33 mouse cellular contexts compared by ENCODE assay signal in genomic region chr6:125031604-125032003, GRCm38 (mm10). TPM values are rescaled to one million over a fixed set of nuclear protein-coding genes. Genes with fewer than 3 reads are reported as not detected.
A peak's percentile ranks its signal among the peaks of the same experiment; 100 is the strongest.
DNase-seq lines count a peak whose midpoint lies in the region; ATAC-seq and TF ChIP-seq lines count a peak whose summit lies in the region.
"Had no signal": no experiment of that assay in that cellular context is flagged by ENCODE, and none has a peak within 500 bp of the region (broad histone marks: within the 10 kb centered on the region; RNA-seq: fewer than 3 reads in every experiment).

No protein-coding gene starts in this region.

- H3K4me1 ChIP-seq in heart, embryonic 15.5 days (replicated peaks), result no peaks in the 10 kb centered on the region
- no peaks in the 10 kb centered on the region for H3K4me1 ChIP-seq in kidney, embryonic 16.5 days (ENCODE audit: insufficient read depth, low read length)
- H3K4me1 ChIP-seq in kidney, adult 2 months (ENCODE audit: control insufficient read depth, insufficient read depth, low read length), result no peaks in the 10 kb centered on the region
- peaks cover 17% of the 10 kb centered on the region for H3K4me1 ChIP-seq in E14TG2a.4 (replicated peaks; ENCODE audit: low read depth, low read length)
- H3K4me1 ChIP-seq: heart, embryonic 13.5 days; hindbrain, embryonic 13.5 days had no signal

- no peak overlapping the region for H3K4me3 ChIP-seq in heart, embryonic 15.5 days
- H3K4me3 ChIP-seq in kidney, embryonic 16.5 days (ENCODE audit: low read length), result no peak overlapping the region
- H3K4me3 ChIP-seq in kidney, adult 2 months (ENCODE audit: insufficient read depth, low read depth, low read length), result no peak overlapping the region
- H3K4me3 ChIP-seq in E14TG2a.4 (replicated peaks; ENCODE audit: low read length), result peak overlapping the region; percentile 50
- H3K4me3 ChIP-seq: heart, embryonic 13.5 days; hindbrain, embryonic 13.5 days; myocyte had no signal

- DNase-seq in heart, postnatal 25 days (ENCODE audit: low spot score), result no peak
- DNase-seq in kidney, adult 2 months, result no peak
- peak; percentile 46 for DNase-seq in ZHBTc4 (ENCODE audit: low read depth, low spot score)
- DNase-seq in thymus, postnatal 14 days, result no peak
- DNase-seq: adrenal gland, adult 8-10 months; cerebellum, adult 2 months; cerebellum, postnatal 14 days; gastrocnemius, postnatal 25 days; heart, adult 18-20 months; heart, postnatal 14 days; kidney, adult 9 months; kidney, postnatal 36 days; layer of hippocampus, adult 9-11 months; liver; lung, adult 2 months; lung, postnatal 10 days; right cerebral cortex, adult 18-20 months; spleen, adult 18-20 months; thymus, adult 2 months; thymus, postnatal 4 days had no signal

- no peak for TF ChIP-seq POLR2A in kidney, adult 2 months (IDR thresholded peaks at IDR 0.05; ENCODE audit: low read depth, low read length)

- H3K9ac ChIP-seq in heart, embryonic 15.5 days, result no peak overlapping the region
- no peak overlapping the region for H3K9ac ChIP-seq in kidney, embryonic 16.5 days (replicated peaks; ENCODE audit: low read length)
- H3K9ac ChIP-seq: heart, embryonic 13.5 days; hindbrain, embryonic 13.5 days; liver, embryonic 14.5 days had no signal

- 0 out of 2 replicates have a peak, but pooled peaks have one; percentile 39 for ATAC-seq in heart, embryonic 15.5 days (replicated peaks; ENCODE audit: insufficient number of reproducible peaks, insufficient read depth, low FRiP score, low read depth)
- 0 out of 2 replicates have a peak, but pooled peaks have one; percentile 23 for ATAC-seq in kidney, embryonic 16.5 days (ENCODE audit: low FRiP score, low TSS enrichment)
- no peak for ATAC-seq in erythroid progenitor cell, adult 5-6 weeks (replicated peaks; ENCODE audit: low FRiP score, poor library complexity, severe bottlenecking)
- ATAC-seq: CD4-positive, CD25-positive, alpha-beta regulatory T cell, adult 4 months; forebrain, embryonic 14.5 days had no signal

- H3K27me3 ChIP-seq in heart, embryonic 15.5 days, result no peaks in the 10 kb centered on the region
- H3K27me3 ChIP-seq in kidney, embryonic 16.5 days (ENCODE audit: insufficient read depth, low read length), result no peaks in the 10 kb centered on the region
- H3K27me3 ChIP-seq in kidney, adult 2 months (replicated peaks; ENCODE audit: control insufficient read depth, insufficient read depth, low read length), result no peaks in the 10 kb centered on the region
- no peaks in the 10 kb centered on the region for H3K27me3 ChIP-seq in E14TG2a.4 (ENCODE audit: insufficient read depth, low read length)
- H3K27me3 ChIP-seq: heart, embryonic 13.5 days; hindbrain, embryonic 13.5 days had no signal

- intact Hi-C loops in heart, postnatal 25 days (cut with DNase I), result loop anchor here (2.0 to 10.0 kb wide), 3 partner anchors 21 to 317 kb away; partner anchors contain the start of genes Emg1 and Phb2

- no peak for TF ChIP-seq CTCF in kidney, adult 2 months (conservative IDR thresholded peaks at IDR 0.05; ENCODE audit: insufficient read depth, insufficient read length, low read depth, low read length)
- no peak for TF ChIP-seq CTCF in E14TG2a.4 (conservative IDR thresholded peaks at IDR 0.05; ENCODE audit: low read length)

- H3K36me3 ChIP-seq in heart, embryonic 15.5 days, result peaks cover 55% of the 10 kb centered on the region
- H3K36me3 ChIP-seq in kidney, embryonic 16.5 days (ENCODE audit: insufficient read depth, low read length), result peaks cover 57% of the 10 kb centered on the region
- H3K36me3 ChIP-seq in kidney, adult 2 months (ENCODE audit: control insufficient read depth, insufficient read depth, low read length), result peaks cover 12% of the 10 kb centered on the region
- peaks cover 75% of the 10 kb centered on the region for H3K36me3 ChIP-seq in E14TG2a.4 (ENCODE audit: insufficient read depth, low read length)

- no peak overlapping the region for H3K4me2 ChIP-seq in heart, embryonic 15.5 days
- H3K4me2 ChIP-seq in kidney, embryonic 16.5 days (replicated peaks; ENCODE audit: low read depth, low read length), result no peak overlapping the region
- H3K4me2 ChIP-seq: heart, embryonic 13.5 days; hindbrain, embryonic 13.5 days had no signal

- H3K27ac ChIP-seq in heart, embryonic 15.5 days, result no peak overlapping the region
- no peak overlapping the region for H3K27ac ChIP-seq in kidney, embryonic 16.5 days (ENCODE audit: low read length)
- no peak overlapping the region for H3K27ac ChIP-seq in kidney, adult 2 months (ENCODE audit: insufficient read depth, low read depth, low read length)
- H3K27ac ChIP-seq: heart, embryonic 13.5 days; hindbrain, embryonic 13.5 days; liver, embryonic 14.5 days; macrophage had no signal

- WGBS in heart, embryonic 15.5 days, result 88% methylated on average over 16 of the region's 16 CpGs
- WGBS in kidney, embryonic 16.5 days, result 84% methylated on average over 16 of the region's 16 CpGs
- 87% methylated on average over 16 of the region's 16 CpGs for WGBS in kidney, adult 2 months

- H3K9me3 ChIP-seq in heart, embryonic 15.5 days (replicated peaks), result no peaks in the 10 kb centered on the region
- no peaks in the 10 kb centered on the region for H3K9me3 ChIP-seq in kidney, embryonic 16.5 days (ENCODE audit: low read length)
- no peaks in the 10 kb centered on the region for H3K9me3 ChIP-seq in E14TG2a.4 (ENCODE audit: low read length)
- H3K9me3 ChIP-seq: heart, embryonic 13.5 days; hindbrain, embryonic 13.5 days had no signal

RNA-seq across cellular contexts. Expression of gene Ing4, which starts 8.0 kb away (rescaled TPM):
- 79.2 and 83.1 TPM in 2 replicates for polyA plus RNA-seq in heart, embryonic 15.5 days (2015; fragmentation: Nextera tagmentation; extraction: Ambion mirVana)
- total RNA-seq in heart, postnatal 25 days (2021), result 10 to 100 TPM; 35.0 to 35.6 TPM
- 152 and 158 TPM in 2 replicates for polyA plus RNA-seq in kidney, embryonic 16.5 days (2015; fragmentation: Nextera tagmentation; extraction: Ambion mirVana)
- 39.1 and 39.2 TPM in 2 replicates for polyA plus RNA-seq in kidney, adult 2 months (2012; rRNA removed)
- 5.0 and 5.4 TPM in 2 replicates for total RNA-seq in erythroid progenitor cell, adult 5-6 weeks (2015; ENCODE audit: low replicate concordance)
- total RNA-seq in erythroid progenitor cell, adult 5-6 weeks (2017; ENCODE audit: low replicate concordance), result 59.6 and 60.0 TPM in 2 replicates

RNA-seq across cellular contexts. Expression of gene Acrbp, which starts 17.9 kb away (rescaled TPM):
- polyA plus RNA-seq in heart, embryonic 15.5 days (2015; fragmentation: Nextera tagmentation; extraction: Ambion mirVana), result 5.2 and 7.1 TPM in 2 replicates
- 1 to 10 TPM; 2.5 to 4.1 TPM for total RNA-seq in heart, postnatal 25 days (2021)
- 16.3 and 20.4 TPM in 2 replicates for polyA plus RNA-seq in kidney, embryonic 16.5 days (2015; fragmentation: Nextera tagmentation; extraction: Ambion mirVana)
- polyA plus RNA-seq in kidney, adult 2 months (2012; rRNA removed), result 14.3 and 18.9 TPM in 2 replicates
- total RNA-seq in erythroid progenitor cell, adult 5-6 weeks (2015; ENCODE audit: low replicate concordance), result 4.3 and 9.6 TPM in 2 replicates
- 0.68 and 9.4 TPM in 2 replicates for total RNA-seq in erythroid progenitor cell, adult 5-6 weeks (2017; ENCODE audit: low replicate concordance)

RNA-seq across cellular contexts. Expression of gene Zfp384, which starts 22.7 kb away (rescaled TPM):
- polyA plus RNA-seq in heart, embryonic 15.5 days (2015; fragmentation: Nextera tagmentation; extraction: Ambion mirVana), result 9.0 and 12.4 TPM in 2 replicates
- total RNA-seq in heart, postnatal 25 days (2021), result 10 to 100 TPM; 19.2 to 22.0 TPM
- polyA plus RNA-seq in kidney, embryonic 16.5 days (2015; fragmentation: Nextera tagmentation; extraction: Ambion mirVana), result 13.7 and 14.7 TPM in 2 replicates
- 37.8 and 45.7 TPM in 2 replicates for polyA plus RNA-seq in kidney, adult 2 months (2012; rRNA removed)
- total RNA-seq in erythroid progenitor cell, adult 5-6 weeks (2015; ENCODE audit: low replicate concordance), result 49.4 and 54.1 TPM in 2 replicates
- total RNA-seq in erythroid progenitor cell, adult 5-6 weeks (2017; ENCODE audit: low replicate concordance), result 25.8 and 41.2 TPM in 2 replicates

RNA-seq across cellular contexts. Expression of gene Pianp, which starts 35.1 kb away (rescaled TPM):
- polyA plus RNA-seq in heart, embryonic 15.5 days (2015; fragmentation: Nextera tagmentation; extraction: Ambion mirVana), result 0.62 and 1.1 TPM in 2 replicates
- total RNA-seq in heart, postnatal 25 days (2021), result 1 to 10 TPM in 1 of 2 experiments, under 1 TPM in 1; 0.49 to 1.1 TPM
- 2.1 and 2.3 TPM in 2 replicates for polyA plus RNA-seq in kidney, embryonic 16.5 days (2015; fragmentation: Nextera tagmentation; extraction: Ambion mirVana)
- polyA plus RNA-seq in kidney, adult 2 months (2012; rRNA removed), result 0.95 and 0.99 TPM in 2 replicates
- total RNA-seq in erythroid progenitor cell, adult 5-6 weeks (2015; ENCODE audit: low replicate concordance), result not detected in 2 replicates
- not detected in 2 replicates for total RNA-seq in erythroid progenitor cell, adult 5-6 weeks (2017; ENCODE audit: low replicate concordance)
- total RNA-seq: gastrocnemius, postnatal 25 days; megakaryocyte-erythroid progenitor cell, adult 5-6 weeks; neutrophil, adult 5-6 weeks had no signal

RNA-seq across cellular contexts. Expression of gene Lpar5, which starts 36.1 kb away (rescaled TPM):
- polyA plus RNA-seq in heart, embryonic 15.5 days (2015; fragmentation: Nextera tagmentation; extraction: Ambion mirVana), result 0.35 and 0.90 TPM in 2 replicates
- not detected for total RNA-seq in heart, postnatal 25 days (2021)
- polyA plus RNA-seq in kidney, embryonic 16.5 days (2015; fragmentation: Nextera tagmentation; extraction: Ambion mirVana), result 0.30 and 0.60 TPM in 2 replicates
- 2.9 and 3.5 TPM in 2 replicates for polyA plus RNA-seq in kidney, adult 2 months (2012; rRNA removed)
- total RNA-seq in erythroid progenitor cell, adult 5-6 weeks (2015; ENCODE audit: low replicate concordance), result 3.6 and 10.9 TPM in 2 replicates
- total RNA-seq in erythroid progenitor cell, adult 5-6 weeks (2017; ENCODE audit: low replicate concordance), result not detected in 2 replicates
- total RNA-seq: gastrocnemius, postnatal 25 days; megakaryocyte-erythroid progenitor cell, adult 5-6 weeks had no signal
- polyA plus RNA-seq: myocyte had no signal
